Mouse (Mus musculus): ENCODE measurements around the gene Ccnj. TPM values are rescaled to one million over a fixed set of nuclear protein-coding genes. Genes with fewer than 3 reads are reported as not detected.
A peak's percentile ranks its signal among the peaks of the same experiment; 100 is the strongest.

Gene Ccnj
- polyA plus RNA-seq (2021) = 6.3 TPM

- H3K27me3 ChIP-seq = peaks cover 19% of the 10 kb centered on the region
- DNase-seq (ENCODE audit: low read depth, low spot score) (no peak), ATAC-seq (peak; percentile 95)
- POLR2A ChIA-PET = no interaction called here
- in situ Hi-C loops (cut with MboI; ENCODE audit: low pct_unique_long_range_greater_than_20kb) = loop anchor here (10.0 kb wide), 1 partner anchor 216 kb away; the partner anchor contains the start of genes Entpd1 and Tctn3
- CTCF ChIA-PET = interaction anchor here (0.9 kb wide), 1 partner anchor 10 kb away, joined by 3 read pairs; no protein-coding TSS in a partner anchor
- no peak for TF ChIP-seq CTCF (IDR thresholded peaks at IDR 0.05)
These were observed at the start of gene Ccnj for GRCm38 (mm10) chr19:40830703-40831415. Gene Ccnj, plus strand, starts transcription at chr19:40831279.

GRCm38 (mm10) chr19:40788004-40788714, 42.9 kb upstream of the Ccnj start:
- POLR2A ChIA-PET = interaction anchor here (0.6 kb wide), 1 partner anchor 79 kb away, joined by 4 read pairs; no protein-coding TSS in a partner anchor
- TF ChIP-seq CTCF (IDR thresholded peaks at IDR 0.05) = no peak
- CTCF ChIA-PET = interaction anchor here (1.4 kb wide), 1 partner anchor 10 kb away, joined by 3 read pairs; no protein-coding TSS in a partner anchor
- in situ Hi-C loops (cut with MboI; ENCODE audit: low pct_unique_long_range_greater_than_20kb) = no loop called here
- peaks cover 75% of the 10 kb centered on the region for H3K27me3 ChIP-seq
- no peak for ATAC-seq
- no peak for DNase-seq (ENCODE audit: low read depth, low spot score)

GRCm38 (mm10) chr19:40788715-40789084, 42.4 kb upstream of the Ccnj start:
- no peak for DNase-seq (ENCODE audit: low read depth, low spot score)
- no peak for ATAC-seq
- ChIA-PET POLR2A (no interaction called here), CTCF (interaction anchor here (1.4 kb wide), 1 partner anchor 10 kb away, joined by 3 read pairs; no protein-coding TSS in a partner anchor)
- H3K27me3 ChIP-seq = peaks cover 73% of the 10 kb centered on the region
- in situ Hi-C loops (cut with MboI; ENCODE audit: low pct_unique_long_range_greater_than_20kb) = no loop called here
- TF ChIP-seq CTCF (IDR thresholded peaks at IDR 0.05) = no peak

GRCm38 (mm10) chr19:40805176-40805737, 25.8 kb upstream of the Ccnj start:
- no peak for TF ChIP-seq CTCF (IDR thresholded peaks at IDR 0.05)
- CTCF ChIA-PET = no interaction called here
- ATAC-seq (no peak), DNase-seq (ENCODE audit: low read depth, low spot score) (no peak)
- in situ Hi-C loops (cut with MboI; ENCODE audit: low pct_unique_long_range_greater_than_20kb) = no loop called here
- POLR2A ChIA-PET = no interaction called here
- peaks cover 42% of the 10 kb centered on the region for H3K27me3 ChIP-seq

GRCm38 (mm10) chr19:40809858-40810257, 21.2 kb upstream of the Ccnj start:
- ChIA-PET POLR2A (interaction anchor here (0.7 kb wide), 1 partner anchor 24 kb away, joined by 5 read pairs; no protein-coding TSS in a partner anchor), CTCF (interaction anchor here (1.8 kb wide), 1 partner anchor 11 kb away, joined by 4 read pairs; no protein-coding TSS in a partner anchor)
- TF ChIP-seq CTCF (IDR thresholded peaks at IDR 0.05) = no peak
- peaks cover 10% of the 10 kb centered on the region for H3K27me3 ChIP-seq
- in situ Hi-C loops (cut with MboI; ENCODE audit: low pct_unique_long_range_greater_than_20kb) = no loop called here
- DNase-seq (ENCODE audit: low read depth, low spot score) (no peak), ATAC-seq (no peak)

GRCm38 (mm10) chr19:40811840-40812239, 19.2 kb upstream of the Ccnj start:
- H3K27me3 ChIP-seq = peaks cover 11% of the 10 kb centered on the region
- ChIA-PET POLR2A (no interaction called here), CTCF (no interaction called here)
- no peak for TF ChIP-seq CTCF (IDR thresholded peaks at IDR 0.05)
- no peak for ATAC-seq
- no peak for DNase-seq (ENCODE audit: low read depth, low spot score)
- in situ Hi-C loops (cut with MboI; ENCODE audit: low pct_unique_long_range_greater_than_20kb) = no loop called here

GRCm38 (mm10) chr19:40812778-40813177, 18.3 kb upstream of the Ccnj start:
- ChIA-PET POLR2A (no interaction called here), CTCF (interaction anchor here (0.8 kb wide), 1 partner anchor 400 kb away, joined by 3 read pairs; no protein-coding TSS in a partner anchor)
- H3K27me3 ChIP-seq = peaks cover 9% of the 10 kb centered on the region
- in situ Hi-C loops (cut with MboI; ENCODE audit: low pct_unique_long_range_greater_than_20kb) = no loop called here
- ATAC-seq (no peak), DNase-seq (ENCODE audit: low read depth, low spot score) (no peak)
- no peak for TF ChIP-seq CTCF (IDR thresholded peaks at IDR 0.05)

GRCm38 (mm10) chr19:40813385-40813784, 17.7 kb upstream of the Ccnj start:
- peaks cover 6% of the 10 kb centered on the region for H3K27me3 ChIP-seq
- no peak for DNase-seq (ENCODE audit: low read depth, low spot score)
- in situ Hi-C loops (cut with MboI; ENCODE audit: low pct_unique_long_range_greater_than_20kb) = no loop called here
- CTCF ChIA-PET = interaction anchor here (0.8 kb wide), 1 partner anchor 400 kb away, joined by 3 read pairs; no protein-coding TSS in a partner anchor
- POLR2A ChIA-PET = no interaction called here
- no peak for ATAC-seq
- TF ChIP-seq CTCF (IDR thresholded peaks at IDR 0.05) = no peak

- peaks cover 12% of the 10 kb centered on the region for H3K27me3 ChIP-seq
- CTCF ChIA-PET = interaction anchor here (1.3 kb wide), 1 partner anchor 9 kb away, joined by 3 read pairs; no protein-coding TSS in a partner anchor
- POLR2A ChIA-PET = no interaction called here
- ATAC-seq (no peak), DNase-seq (ENCODE audit: low read depth, low spot score) (no peak)
- TF ChIP-seq CTCF (IDR thresholded peaks at IDR 0.05) = no peak
- in situ Hi-C loops (cut with MboI; ENCODE audit: low pct_unique_long_range_greater_than_20kb) = no loop called here
These were observed 15.4 kb upstream of the Ccnj start for GRCm38 (mm10) chr19:40815645-40816183.

- H3K27me3 ChIP-seq = peaks cover 27% of the 10 kb centered on the region
- in situ Hi-C loops (cut with MboI; ENCODE audit: low pct_unique_long_range_greater_than_20kb) = no loop called here
- POLR2A ChIA-PET = no interaction called here
- DNase-seq (ENCODE audit: low read depth, low spot score) = no peak
- CTCF ChIA-PET = no interaction called here
- ATAC-seq = no peak
- TF ChIP-seq CTCF (IDR thresholded peaks at IDR 0.05) = no peak
These were observed 13.1 kb upstream of the Ccnj start for GRCm38 (mm10) chr19:40817901-40818532.

All from Patski (cell line).